Mouse (Mus musculus): ENCODE measurements around the gene Slc38a4. TPM values are rescaled to one million over a fixed set of nuclear protein-coding genes. Genes with fewer than 3 reads are reported as not detected.
A peak's percentile ranks its signal among the peaks of the same experiment; 100 is the strongest.

The Slc38a4 gene
- polyA plus RNA-seq, 2 experiments, result 80.0 to 118 TPM

DNA sequence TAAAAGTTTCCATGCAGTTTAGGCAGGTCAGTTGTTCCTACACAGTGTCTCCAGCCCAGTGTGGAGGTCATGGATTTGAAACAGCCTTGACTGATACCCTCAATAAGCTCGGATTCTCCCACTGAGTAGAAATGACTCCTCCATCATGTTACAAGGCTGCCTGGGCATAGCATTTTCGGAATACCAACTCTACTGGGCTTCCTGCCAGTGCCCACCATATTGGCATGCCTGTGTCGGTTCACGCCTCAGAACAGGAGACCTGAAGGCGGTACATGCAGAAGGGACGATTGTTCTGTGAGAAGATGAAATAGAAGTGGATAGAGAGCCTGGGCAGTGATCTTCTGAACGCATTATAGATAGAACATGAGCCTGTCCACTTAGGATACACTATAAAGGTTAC, 53.9 kb downstream of the Slc38a4 start:
- H3K27me3 ChIP-seq (ENCODE audit: control insufficient read depth, insufficient read depth, low read length), result no peaks in the 10 kb centered on the region
- no peak for ATAC-seq (ENCODE audit: low FRiP score, low read depth)
- DNase-seq (ENCODE audit: low spot score), result peak; percentile 29
- peak overlapping the region; percentile 90 for H3K27ac ChIP-seq (replicated peaks; ENCODE audit: low read depth, low read length)
- peaks cover 24% of the 10 kb centered on the region; the same call in 1 of the 2 replicates for H3K36me3 ChIP-seq (ENCODE audit: control insufficient read depth, insufficient read depth, low read length)
- WGBS, result 57% methylated on average over 7 of the region's 7 CpGs
- no peak overlapping the region for H3K4me2 ChIP-seq (replicated peaks; ENCODE audit: low read depth, low read length, severe bottlenecking)
- no peak overlapping the region for H3K4me3 ChIP-seq (replicated peaks; ENCODE audit: low read length)
- no peaks in the 10 kb centered on the region for H3K9me3 ChIP-seq (ENCODE audit: control insufficient read depth, low read length)
- H3K9ac ChIP-seq (ENCODE audit: low read depth, low read length, severe bottlenecking), result no peak overlapping the region
- no peak for TF ChIP-seq POLR2A (IDR thresholded peaks at IDR 0.05; ENCODE audit: borderline replicate concordance, extremely low read depth, insufficient read depth, insufficient read length)
- H3K4me1 ChIP-seq (ENCODE audit: control insufficient read depth, insufficient read depth, low read length), result peaks cover 57% of the 10 kb centered on the region

DNA sequence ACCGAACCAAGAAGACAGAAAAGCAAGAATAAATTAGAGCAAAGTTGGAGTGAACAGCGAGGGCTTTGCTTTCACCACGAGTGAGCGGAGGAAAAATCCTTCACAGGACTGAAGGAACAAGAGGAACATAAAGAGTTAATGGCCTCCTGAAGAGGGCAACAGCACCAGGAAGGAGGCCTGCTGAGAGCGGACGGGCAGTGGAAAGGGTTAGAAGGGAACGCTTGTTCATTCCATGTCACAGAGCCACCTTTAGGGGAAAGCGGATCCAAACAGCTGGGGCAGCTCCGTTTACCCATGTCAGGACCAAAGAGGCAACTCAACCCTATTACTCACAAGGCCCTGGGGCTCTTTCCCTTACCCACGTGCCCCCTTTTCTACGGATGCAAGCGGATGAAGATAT, 54.3 kb downstream of the Slc38a4 start:
- Histone ChIP-seq H3K36me3 (ENCODE audit: control insufficient read depth, insufficient read depth, low read length) (peaks cover 26% of the 10 kb centered on the region; the same call in 1 of the 2 replicates), H3K4me2 (replicated peaks; ENCODE audit: low read depth, low read length, severe bottlenecking) (peak overlapping the region; percentile 5; the same call in 1 of the 2 replicates), H3K4me1 (ENCODE audit: control insufficient read depth, insufficient read depth, low read length) (peaks cover 57% of the 10 kb centered on the region), H3K27ac (replicated peaks; ENCODE audit: low read depth, low read length) (peak overlapping the region; percentile 90), H3K27me3 (ENCODE audit: control insufficient read depth, insufficient read depth, low read length) (no peaks in the 10 kb centered on the region), H3K9me3 (ENCODE audit: control insufficient read depth, low read length) (no peaks in the 10 kb centered on the region), H3K4me3 (replicated peaks; ENCODE audit: low read length) (no peak overlapping the region), H3K9ac (ENCODE audit: low read depth, low read length, severe bottlenecking) (no peak overlapping the region)
- ATAC-seq (ENCODE audit: low FRiP score, low read depth) (0 out of 2 replicates have a peak, but pooled peaks have one; percentile 16), DNase-seq (ENCODE audit: low spot score) (peak; percentile 12)
- TF ChIP-seq POLR2A (IDR thresholded peaks at IDR 0.05; ENCODE audit: borderline replicate concordance, extremely low read depth, insufficient read depth, insufficient read length), result no peak
- 25% methylated on average over 12 of the region's 12 CpGs for WGBS

DNA sequence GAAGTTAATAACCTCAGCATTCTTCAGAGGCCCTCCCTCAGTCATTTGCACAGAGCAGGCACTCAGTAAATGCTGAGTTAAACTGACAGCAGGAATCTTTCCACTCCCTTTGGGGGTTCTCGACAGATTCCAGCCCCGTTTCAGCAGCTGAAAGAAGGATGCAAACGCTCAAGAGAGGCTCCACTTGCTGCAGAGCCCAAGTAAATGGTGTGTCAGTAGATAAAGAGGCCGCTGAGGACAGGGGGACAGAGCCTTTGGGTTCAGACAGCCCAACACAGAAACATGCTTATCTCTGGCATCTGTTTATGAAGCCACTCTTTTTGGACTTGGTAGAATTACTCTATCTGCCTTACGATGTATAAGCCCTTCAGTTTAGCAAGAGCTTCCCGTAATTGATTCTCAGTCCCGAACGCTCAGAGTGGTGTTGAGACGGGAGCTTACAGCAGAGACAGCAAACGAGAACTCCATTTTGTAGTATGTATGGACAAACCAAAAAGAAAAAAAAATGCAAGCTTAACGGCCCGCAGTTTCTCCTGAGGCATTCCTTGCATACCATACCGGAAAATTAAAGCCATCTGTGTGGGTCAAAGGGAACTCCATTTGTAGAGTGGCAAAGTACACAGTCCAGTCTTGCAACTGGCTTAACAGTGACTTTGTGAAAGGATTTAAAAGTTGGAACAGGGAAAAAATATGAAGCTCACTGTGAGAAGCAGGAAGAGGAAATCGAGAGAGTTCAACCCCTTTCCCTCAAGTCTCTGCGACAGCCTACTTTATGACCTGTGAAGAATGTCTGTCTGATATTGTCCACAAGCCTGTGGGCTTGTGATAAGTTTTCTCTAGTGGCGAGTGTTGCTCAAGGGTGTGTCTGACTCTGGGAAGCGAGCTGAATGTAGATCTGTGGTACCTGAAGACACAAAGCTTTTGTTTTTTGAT, 55.2 kb downstream of the Slc38a4 start:
- DNase-seq (ENCODE audit: low spot score) (peak; percentile 82), ATAC-seq (ENCODE audit: low FRiP score, low read depth) (peak; percentile 62)
- Histone ChIP-seq H3K27me3 (ENCODE audit: control insufficient read depth, insufficient read depth, low read length) (no peaks in the 10 kb centered on the region), H3K4me1 (ENCODE audit: control insufficient read depth, insufficient read depth, low read length) (peaks cover 57% of the 10 kb centered on the region), H3K36me3 (ENCODE audit: control insufficient read depth, insufficient read depth, low read length) (peaks cover 30% of the 10 kb centered on the region; the same call in 1 of the 2 replicates), H3K9me3 (ENCODE audit: control insufficient read depth, low read length) (no peaks in the 10 kb centered on the region), H3K4me3 (replicated peaks; ENCODE audit: low read length) (no peak overlapping the region), H3K27ac (replicated peaks; ENCODE audit: low read depth, low read length) (peak overlapping the region; percentile 90), H3K4me2 (replicated peaks; ENCODE audit: low read depth, low read length, severe bottlenecking) (peak overlapping the region; percentile 8), H3K9ac (ENCODE audit: low read depth, low read length, severe bottlenecking) (no peak overlapping the region)
- no peak for TF ChIP-seq POLR2A (IDR thresholded peaks at IDR 0.05; ENCODE audit: borderline replicate concordance, extremely low read depth, insufficient read depth, insufficient read length)
- WGBS, result 8% methylated on average over 17 of the region's 17 CpGs

DNA sequence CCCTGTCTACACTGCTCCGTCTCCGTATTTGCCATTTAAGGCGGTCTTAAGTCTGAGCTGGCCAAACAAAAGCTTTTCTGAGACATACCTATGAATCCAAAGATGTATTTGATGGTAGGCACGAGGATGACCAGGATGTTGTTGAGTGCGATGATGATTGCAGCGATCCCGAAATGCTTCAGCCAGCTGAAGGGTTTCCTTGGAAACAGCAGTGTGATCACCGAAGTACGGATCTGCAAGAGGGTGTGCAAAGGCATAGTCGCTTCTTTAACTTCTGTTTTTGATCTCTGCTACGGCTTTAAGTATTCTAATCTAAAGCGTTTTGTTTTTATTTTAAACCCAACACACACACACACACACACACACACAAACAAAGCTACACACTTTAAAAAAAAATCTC, 56.4 kb downstream of the Slc38a4 start:
- peaks cover 54% of the 10 kb centered on the region for H3K4me1 ChIP-seq (ENCODE audit: control insufficient read depth, insufficient read depth, low read length)
- no peak overlapping the region for H3K9ac ChIP-seq (ENCODE audit: low read depth, low read length, severe bottlenecking)
- 82% methylated on average over 12 of the region's 12 CpGs for WGBS
- H3K27ac ChIP-seq (replicated peaks; ENCODE audit: low read depth, low read length), result peak overlapping the region; percentile 90
- TF ChIP-seq POLR2A (IDR thresholded peaks at IDR 0.05; ENCODE audit: borderline replicate concordance, extremely low read depth, insufficient read depth, insufficient read length), result no peak
- H3K4me2 ChIP-seq (replicated peaks; ENCODE audit: low read depth, low read length, severe bottlenecking), result no peak overlapping the region
- DNase-seq (ENCODE audit: low spot score) (no peak), ATAC-seq (ENCODE audit: low FRiP score, low read depth) (no peak)
- no peak overlapping the region for H3K4me3 ChIP-seq (replicated peaks; ENCODE audit: low read length)
- H3K9me3 ChIP-seq (ENCODE audit: control insufficient read depth, low read length), result no peaks in the 10 kb centered on the region
- H3K27me3 ChIP-seq (ENCODE audit: control insufficient read depth, insufficient read depth, low read length), result no peaks in the 10 kb centered on the region
- peaks cover 33% of the 10 kb centered on the region; the same call in 1 of the 2 replicates for H3K36me3 ChIP-seq (ENCODE audit: control insufficient read depth, insufficient read depth, low read length)

DNA sequence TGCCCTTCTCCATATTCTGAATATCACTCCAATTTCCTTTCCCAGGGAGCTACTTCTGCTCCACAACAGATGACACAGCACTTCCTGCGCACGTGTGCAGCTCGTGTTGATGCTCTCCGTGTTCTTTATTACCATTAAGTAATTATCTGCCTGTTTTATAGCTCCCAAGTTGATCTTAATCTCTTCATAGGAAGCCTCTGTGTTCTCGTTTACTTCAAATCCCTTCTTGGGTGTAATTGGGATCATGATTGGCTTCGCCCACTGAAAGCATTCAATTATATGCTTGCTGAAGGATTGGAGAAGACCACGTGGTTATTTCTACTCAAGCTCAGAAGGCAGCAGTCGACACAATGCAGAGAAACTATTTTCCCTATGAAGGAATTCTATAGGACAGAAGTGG, 70.1 kb downstream of the Slc38a4 start:
- no peaks in the 10 kb centered on the region for H3K36me3 ChIP-seq (ENCODE audit: control insufficient read depth, insufficient read depth, low read length)
- no peak for TF ChIP-seq POLR2A (IDR thresholded peaks at IDR 0.05; ENCODE audit: borderline replicate concordance, extremely low read depth, insufficient read depth, insufficient read length)
- no peaks in the 10 kb centered on the region for H3K4me1 ChIP-seq (ENCODE audit: control insufficient read depth, insufficient read depth, low read length)
- H3K4me3 ChIP-seq (replicated peaks; ENCODE audit: low read length), result no peak overlapping the region
- no peaks in the 10 kb centered on the region for H3K9me3 ChIP-seq (ENCODE audit: control insufficient read depth, low read length)
- ATAC-seq (ENCODE audit: low FRiP score, low read depth), result no peak
- DNase-seq (ENCODE audit: low spot score), result no peak
- no peaks in the 10 kb centered on the region for H3K27me3 ChIP-seq (ENCODE audit: control insufficient read depth, insufficient read depth, low read length)
- WGBS, result 46% methylated on average over 8 of the region's 8 CpGs
- no peak overlapping the region for H3K9ac ChIP-seq (ENCODE audit: low read depth, low read length, severe bottlenecking)
- H3K4me2 ChIP-seq (replicated peaks; ENCODE audit: low read depth, low read length, severe bottlenecking), result no peak overlapping the region
- no peak overlapping the region for H3K27ac ChIP-seq (replicated peaks; ENCODE audit: low read depth, low read length)
